Mouse (Mus musculus) forebrain, embryonic 14.5 days (tissue): ENCODE results near the gene Il2ra. TPM values are rescaled to one million over a fixed set of nuclear protein-coding genes. Genes with fewer than 3 reads are reported as not detected.

Source experiments
- polyA plus RNA-seq: library from polyadenylated mRNA; unstranded; fragments of >200 nt; fragmentation: Nextera tagmentation; extraction: Ambion mirVana; gene quantifications from 2 replicates; pipeline ENCODE4 v1.2.1, GENCODE M21; 2014

The Il2ra gene
- polyA plus RNA-seq, 1 experiment from 2014 or later: not detected

Other genes starting within 250 kb of the Il2ra start
- 19.8 and 23.5 TPM in 2 replicates for gene Pfkfb3, start 88.7 kb upstream of the Il2ra start, polyA plus RNA-seq
- 129 and 133 TPM in 2 replicates for gene Rbm17, start 38.7 kb upstream of the Il2ra start, polyA plus RNA-seq
- not detected in 2 replicates for gene Gm17490, start 16.5 kb upstream of the Il2ra start, polyA plus RNA-seq
- gene Il15ra, start 62.5 kb downstream of the Il2ra start, polyA plus RNA-seq: 0.53 and 0.63 TPM in 2 replicates
- 119 and 137 TPM in 2 replicates for gene Fbh1, start 134.8 kb downstream of the Il2ra start, polyA plus RNA-seq
- 23.7 and 24.8 TPM in 2 replicates for gene Ankrd16, start 135.1 kb downstream of the Il2ra start, polyA plus RNA-seq